Mouse (Mus musculus) G1E-ER4 (cell line): ENCODE results near the gene Ston2. TPM values are rescaled to one million over a fixed set of nuclear protein-coding genes. Genes with fewer than 3 reads are reported as not detected.

Experiments used
- GATA1 ChIP-seq: IDR thresholded peaks from one replicate; pipeline ENCODE4 v1.8.0; 2012; ENCODE audit warnings: low read length, inconsistent platforms
- polyA plus RNA-seq: library from polyadenylated mRNA; stranded (reverse); fragments of >175 nt; gene quantifications from 2 replicates; pipeline ENCODE4 v1.2.3, GENCODE M21; 2012

The Ston2 gene
- polyA plus RNA-seq, 1 experiment: 33.0 TPM

- no peak for TF ChIP-seq GATA1
These were observed 149.8 kb downstream of the Ston2 start for GRCm38 (mm10) chr12:91638351-91638750.

GRCm38 (mm10) chr12:91637136-91637909 is 150.9 kb downstream of the Ston2 start:
- TF ChIP-seq GATA1: no peak

- TF ChIP-seq GATA1: no peak
These were observed 161.7 kb downstream of the Ston2 start for GRCm38 (mm10) chr12:91626482-91626881.

- TF ChIP-seq GATA1: no peak
These were observed 163.2 kb downstream of the Ston2 start for GRCm38 (mm10) chr12:91625013-91625412.

GRCm38 (mm10) chr12:91609425-91609824 is 178.8 kb downstream of the Ston2 start:
- TF ChIP-seq GATA1: no peak

- no peak for TF ChIP-seq GATA1
These were observed 180.5 kb downstream of the Ston2 start for GRCm38 (mm10) chr12:91607678-91608077.

- no peak for TF ChIP-seq GATA1
These were observed 181.5 kb downstream of the Ston2 start for GRCm38 (mm10) chr12:91606651-91607050.

- no peak for TF ChIP-seq GATA1
These were observed 183.6 kb downstream of the Ston2 start for GRCm38 (mm10) chr12:91604600-91604999.

- no peak for TF ChIP-seq GATA1
These were observed 196.1 kb downstream of the Ston2 start for GRCm38 (mm10) chr12:91592128-91592527.

- no peak for TF ChIP-seq GATA1
These were observed 197.0 kb downstream of the Ston2 start for GRCm38 (mm10) chr12:91591191-91591590.

GRCm38 (mm10) chr12:91590716-91591115 is 197.5 kb downstream of the Ston2 start:
- TF ChIP-seq GATA1: no peak

- TF ChIP-seq GATA1: no peak
These were observed 198.1 kb downstream of the Ston2 start, which contains the start of gene Gtf2a1 for GRCm38 (mm10) chr12:91589847-91590690. Gene Gtf2a1, minus strand, starts transcription at chr12:91590487.

GRCm38 (mm10) chr12:91589542-91589846 is 198.7 kb downstream of the Ston2 start:
- TF ChIP-seq GATA1: no peak

GRCm38 (mm10) chr12:91588670-91589541 is 199.3 kb downstream of the Ston2 start:
- TF ChIP-seq GATA1: no peak

GRCm38 (mm10) chr12:91588176-91588669 is 200.0 kb downstream of the Ston2 start:
- TF ChIP-seq GATA1: no peak

- no peak for TF ChIP-seq GATA1
These were observed 200.6 kb downstream of the Ston2 start for GRCm38 (mm10) chr12:91587491-91588033.
